Mouse (Mus musculus) CH12.LX (cell line): ENCODE data around the gene Erbb4. TPM values are rescaled to one million over a fixed set of nuclear protein-coding genes. Genes with fewer than 3 reads are reported as not detected.

Experiments used
- DNase-seq: peaks from one replicate; pipeline ENCODE4 v3.0.0-alpha.2; 2013; ENCODE audit errors: extremely low read depth
- H3K27ac ChIP-seq: 2 replicates; pipeline ENCODE4 v1.5.1; 2012; ENCODE audit warnings: low read depth, mild to moderate bottlenecking, control low read depth, moderate library complexity; ENCODE audit not compliant: insufficient read depth
- H3K27me3 ChIP-seq: replicated peaks from 2 replicates; pipeline ENCODE3; 2012; ENCODE audit warnings: inconsistent platforms
- H3K36me3 ChIP-seq, 2 experiments: replicated peaks in 1 of 2; 2 replicates each; pipeline versions ENCODE3 to v1.6.1; 2012; ENCODE audit warnings: inconsistent platforms in 1 of 2, low read length in 1 of 2, mild to moderate bottlenecking in 1 of 2, mixed read lengths in 1 of 2, moderate library complexity in 1 of 2; ENCODE audit not compliant: control insufficient read depth in 1 of 2, insufficient read depth in 1 of 2
- H3K4me1 ChIP-seq, 2 experiments: 2 replicates each; pipeline ENCODE4 v1.6.1; 2012; ENCODE audit warnings: inconsistent platforms in 1 of 2, moderate library complexity in 1 of 2; ENCODE audit not compliant: insufficient read depth in 2 of 2, control insufficient read depth in 1 of 2
- H3K4me2 ChIP-seq: 2 replicates; pipeline ENCODE4 v1.6.1; 2012; ENCODE audit warnings: low read depth, mild to moderate bottlenecking, control low read depth; ENCODE audit not compliant: poor library complexity, insufficient read depth, severe bottlenecking
- H3K4me3 ChIP-seq, 3 experiments: fragments of 150-350 bp in 1 of 3; sonication (generic) in 1 of 3; replicated peaks in 1 of 3; 2 replicates each; pipeline versions ENCODE3 to v1.5.1; 2011 to 2012; ENCODE audit warnings: low read depth in 2 of 3, low read length in 2 of 3, mild to moderate bottlenecking in 2 of 3, moderate library complexity in 2 of 3, control low read depth in 1 of 3, improper control_type of control experiment in 1 of 3, inconsistent platforms in 1 of 3, mixed read lengths in 1 of 3; ENCODE audit not compliant: poor library complexity in 1 of 3
- H3K79me2 ChIP-seq: replicated peaks from 2 replicates; pipeline ENCODE4 v1.6.1; 2012; ENCODE audit warnings: mild to moderate bottlenecking, moderate library complexity; ENCODE audit not compliant: control insufficient read depth, poor library complexity, insufficient read depth, severe bottlenecking; ENCODE audit errors: extremely low read depth
- H3K9ac ChIP-seq: 2 replicates; pipeline ENCODE4 v1.6.1; 2012; ENCODE audit warnings: low read depth, mild to moderate bottlenecking, control low read depth, moderate library complexity; ENCODE audit not compliant: insufficient read depth
- H3K9me3 ChIP-seq: replicated peaks from 2 replicates; pipeline ENCODE3; 2012; ENCODE audit warnings: low read length, inconsistent platforms, mixed read lengths
- BHLHE40 ChIP-seq: IDR thresholded peaks from 2 replicates; pipeline ENCODE4 v1.6.1; 2011; ENCODE audit warnings: mild to moderate bottlenecking, low read depth, low read length, improper control_type of control experiment
- CHD2 ChIP-seq: IDR thresholded peaks from 2 replicates; pipeline ENCODE4 v1.6.1; 2011; ENCODE audit warnings: low read length, improper control_type of control experiment
- ETS1 ChIP-seq: conservative IDR thresholded peaks from 2 replicates; pipeline ENCODE4 v1.6.1; 2012; ENCODE audit warnings: low read depth, mild to moderate bottlenecking, inconsistent platforms, low read length, improper control_type of control experiment, moderate library complexity
- JUN ChIP-seq: IDR thresholded peaks from 2 replicates; pipeline ENCODE4 v1.6.1; 2011; ENCODE audit warnings: low read depth, mild to moderate bottlenecking, low read length, improper control_type of control experiment, moderate library complexity; ENCODE audit not compliant: insufficient read depth
- MAFK ChIP-seq: IDR thresholded peaks from 2 replicates; pipeline ENCODE4 v1.6.1; 2011; ENCODE audit warnings: low read length, improper control_type of control experiment; ENCODE audit not compliant: insufficient replicate concordance
- NELFE ChIP-seq: IDR thresholded peaks from 2 replicates; pipeline ENCODE4 v1.6.1; 2011; ENCODE audit warnings: low read depth, low read length, improper control_type of control experiment
- NRF1 ChIP-seq: IDR thresholded peaks from 2 replicates; pipeline ENCODE4 v1.6.1; 2014; ENCODE audit warnings: low read depth, mild to moderate bottlenecking, inconsistent platforms, low read length, improper control_type of control experiment, moderate library complexity
- PAX5 ChIP-seq: IDR thresholded peaks from 2 replicates; pipeline ENCODE4 v1.6.1; 2012; ENCODE audit warnings: low read length, inconsistent platforms, mixed read lengths
- POLR2AphosphoS2 ChIP-seq: IDR thresholded peaks from 2 replicates; pipeline ENCODE4 v1.6.1; 2011; ENCODE audit warnings: low read depth, low read length, improper control_type of control experiment
- RCOR1 ChIP-seq: conservative IDR thresholded peaks from 2 replicates; pipeline ENCODE4 v1.6.1; 2012; ENCODE audit warnings: low read depth, mild to moderate bottlenecking, inconsistent platforms, low read length, improper control_type of control experiment
- UBTF ChIP-seq: IDR thresholded peaks from 2 replicates; pipeline ENCODE4 v1.6.1; 2012; ENCODE audit warnings: low read depth, mild to moderate bottlenecking, inconsistent platforms, low read length, improper control_type of control experiment, moderate library complexity
- ZC3H11A ChIP-seq: IDR thresholded peaks from 2 replicates; pipeline ENCODE4 v1.6.1; 2012; ENCODE audit warnings: low read depth, mild to moderate bottlenecking, inconsistent platforms, low read length, improper control_type of control experiment
- ZMIZ1 ChIP-seq: IDR thresholded peaks from 2 replicates; pipeline ENCODE4 v1.6.1; 2012; ENCODE audit warnings: low read depth, mild to moderate bottlenecking, inconsistent platforms, low read length, improper control_type of control experiment
- ZNF384 ChIP-seq: IDR thresholded peaks from 2 replicates; pipeline ENCODE4 v1.6.1; 2012; ENCODE audit warnings: low read depth, low read length, improper control_type of control experiment, inconsistent platforms
- dilution Hi-C: fragments of 300-500 bp; cut with MboI; formaldehyde crosslinking; loops from 2 replicates; pipeline ENCODE4 v1.14.3; 2020; ENCODE audit warnings: low sequenced_read_pairs; ENCODE audit not compliant: extremely low pct_unique_long_range_greater_than_20kb, extremely low pct_ligation_motif_present
- in situ Hi-C: fragments of 300-500 bp; cut with MboI; formaldehyde crosslinking; loops from 3 replicates; pipeline ENCODE4 v1.14.3; 2019; ENCODE audit warnings: low sequenced_read_pairs, low pct_ligation_motif_present, low pct_unique_long_range_greater_than_20kb, mixed read lengths
- polyA plus RNA-seq: library from polyadenylated mRNA; unstranded; fragments of >175 nt; gene quantifications from 2 replicates; pipeline ENCODE4 v1.2.1, GENCODE M21; 2012; ENCODE audit warnings: low read depth; ENCODE audit not compliant: insufficient read length
- total RNA-seq, 2 experiments: library from RNA; depleted of rRNA; stranded (reverse); fragments of 300-350 nt in 1 of 2; fragments of >200 nt in 1 of 2; gene quantifications; 2 replicates each; pipeline ENCODE4 v1.2.3; 2012 to 2014

Erbb4 gene
- total and polyA plus RNA-seq, 3 experiments, result not detected

DNA sequence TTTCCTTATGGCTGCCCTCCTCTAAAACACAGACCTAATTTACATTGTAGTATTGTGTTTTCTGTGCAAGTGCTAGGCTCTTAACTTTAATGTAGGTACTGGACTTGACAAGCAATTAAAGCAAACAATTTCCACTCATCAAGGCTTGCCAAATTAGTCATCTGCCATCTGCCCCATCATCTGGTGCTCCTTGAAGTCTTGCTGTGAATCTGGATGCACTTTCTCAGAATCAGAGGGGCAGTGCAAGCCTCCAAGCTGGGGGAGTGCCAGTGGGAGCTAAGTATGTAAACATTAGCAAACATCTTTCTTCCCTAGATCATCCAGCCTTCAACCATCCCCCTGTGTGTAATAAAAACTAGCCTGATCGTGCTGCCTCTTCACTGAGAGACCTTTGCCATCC, 358.9 kb downstream of the Erbb4 start:
- Histone ChIP-seq H3K27me3 (no peaks in the 10 kb centered on the region), H3K4me3 (no peak overlapping the region), H3K9me3 (peaks cover 23% of the 10 kb centered on the region), H3K36me3 (no peaks in the 10 kb centered on the region), H3K79me2 (no peaks in the 10 kb centered on the region), H3K9ac (no peak overlapping the region), H3K4me1 (no peaks in the 10 kb centered on the region), H3K4me2 (no peak overlapping the region), H3K27ac (no peak overlapping the region)
- DNase-seq, result no peak
- dilution Hi-C loops (no loop called here), in situ Hi-C loops (no loop called here)
- no peak for TF ChIP-seq ZMIZ1

DNA sequence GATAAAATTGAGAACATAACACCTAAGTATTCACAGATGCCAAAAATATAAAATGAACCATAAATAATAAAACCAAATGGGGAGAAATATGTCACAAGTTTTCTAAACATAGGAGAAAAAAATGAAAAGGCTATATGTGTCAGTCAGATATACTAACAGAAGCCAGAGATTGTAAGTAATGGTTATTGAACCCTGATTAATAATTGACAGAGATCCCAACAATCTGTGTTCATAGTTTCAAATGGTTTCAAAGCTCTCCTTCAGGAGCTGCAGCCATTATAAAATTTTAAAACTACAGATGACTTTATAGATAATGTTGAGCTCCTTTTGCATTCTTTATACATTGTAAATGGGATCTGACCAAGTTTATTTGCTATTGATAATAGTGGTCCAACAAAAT, 426.4 kb downstream of the Erbb4 start:
- peaks cover 17% of the 10 kb centered on the region for H3K9me3 ChIP-seq
- H3K4me1 ChIP-seq, result no peaks in the 10 kb centered on the region
- H3K27ac ChIP-seq, result no peak overlapping the region
- no peak for DNase-seq
- H3K4me3 ChIP-seq, result no peak overlapping the region
- no peak for TF ChIP-seq PAX5
- no peak for TF ChIP-seq ZC3H11A
- no peak for TF ChIP-seq POLR2AphosphoS2
- no peak for TF ChIP-seq RCOR1
- TF ChIP-seq, all 38 proteins: peak for 0
- dilution Hi-C loops, result no loop called here
- no peak overlapping the region for H3K4me2 ChIP-seq
- no peaks in the 10 kb centered on the region for H3K27me3 ChIP-seq
- in situ Hi-C loops, result no loop called here
- H3K36me3 ChIP-seq, result no peaks in the 10 kb centered on the region
- H3K9ac ChIP-seq, result no peak overlapping the region
- no peaks in the 10 kb centered on the region for H3K79me2 ChIP-seq

- Histone ChIP-seq H3K27me3 (no peaks in the 10 kb centered on the region), H3K4me2 (no peak overlapping the region), H3K9ac (no peak overlapping the region), H3K36me3 (no peaks in the 10 kb centered on the region), H3K4me3 (no peak overlapping the region), H3K79me2 (no peaks in the 10 kb centered on the region), H3K27ac (no peak overlapping the region), H3K4me1 (no peaks in the 10 kb centered on the region), H3K9me3 (peaks cover 22% of the 10 kb centered on the region)
- dilution Hi-C loops (no loop called here), in situ Hi-C loops (no loop called here)
- no peak for TF ChIP-seq JUN
- TF ChIP-seq NRF1, result no peak
- no peak for TF ChIP-seq NELFE
- TF ChIP-seq UBTF, result no peak
- no peak for TF ChIP-seq ETS1
- TF ChIP-seq CHD2, result no peak
- TF ChIP-seq BHLHE40, result no peak
- TF ChIP-seq MAFK, result no peak
- no peak for TF ChIP-seq ZNF384
- no peak for DNase-seq
Measured at GRCm38 (mm10) chr1:68674667-68675066, 433.2 kb downstream of the Erbb4 start.
